ENCODE assay signal across 8 mouse cellular contexts in the genomic region with DNA sequence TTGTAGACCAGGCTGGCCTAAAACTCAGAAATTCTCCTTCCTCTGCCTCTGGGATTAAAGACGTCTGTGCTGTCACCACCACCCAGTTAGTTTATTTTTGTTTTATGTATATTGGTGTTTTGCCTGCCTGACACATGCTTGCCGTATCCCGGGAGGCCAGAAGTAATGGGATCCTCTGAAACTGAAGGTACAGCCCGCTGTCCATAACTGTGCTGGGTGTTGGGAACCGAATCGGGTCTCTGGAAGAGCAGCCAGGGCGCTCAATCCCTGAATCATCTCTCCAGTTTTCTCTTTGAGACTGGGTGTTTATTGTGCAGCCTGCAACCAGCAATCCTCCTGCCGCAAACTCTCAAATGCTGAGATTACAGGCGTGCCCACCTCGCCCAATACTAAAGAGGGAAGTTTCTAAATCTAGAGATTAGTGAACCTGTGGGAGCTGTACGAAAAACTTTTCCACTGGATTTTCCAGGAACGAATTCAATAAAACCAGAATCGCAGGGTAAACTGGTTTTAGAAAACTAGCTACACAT. TPM values are rescaled to one million over a fixed set of nuclear protein-coding genes. Genes with fewer than 3 reads are reported as not detected.
A peak's percentile ranks its signal among the peaks of the same experiment; 100 is the strongest.
DNase-seq lines count a peak whose midpoint lies in the region; ATAC-seq and TF ChIP-seq lines count a peak whose summit lies in the region.

No protein-coding gene starts in this region.

- no peak for TF ChIP-seq CTCF in heart, postnatal 0 days (IDR thresholded peaks at IDR 0.05; ENCODE audit: low read depth)

- no peak for TF ChIP-seq EP300 in heart, postnatal 0 days (IDR thresholded peaks at IDR 0.05; ENCODE audit: low read depth)

- no peak for ATAC-seq in heart, postnatal 0 days (ENCODE audit: insufficient read depth, low read depth)
- ATAC-seq in limb, embryonic 12.5 days (ENCODE audit: insufficient number of reproducible peaks, insufficient read depth, low FRiP score, low TSS enrichment, low read depth), result no peak
- ATAC-seq in neural tube, embryonic 13.5 days (ENCODE audit: low read depth), result no peak
- ATAC-seq in megakaryocyte-erythroid progenitor cell, adult 5-6 weeks (replicated peaks; ENCODE audit: low FRiP score, low TSS enrichment, poor library complexity, severe bottlenecking), result no peak

- H3K9me3 ChIP-seq in heart, postnatal 0 days (replicated peaks; ENCODE audit: control insufficient read depth, low read length), result no peaks in the 10 kb centered on the region
- H3K9me3 ChIP-seq in limb, embryonic 12.5 days, result no peaks in the 10 kb centered on the region
- no peaks in the 10 kb centered on the region for H3K9me3 ChIP-seq in neural tube, embryonic 13.5 days

- peak overlapping the region; percentile 78 for H3K4me2 ChIP-seq in heart, postnatal 0 days (ENCODE audit: low read depth, low read length)
- H3K4me2 ChIP-seq in limb, embryonic 12.5 days, result peak overlapping the region; percentile 78
- H3K4me2 ChIP-seq in neural tube, embryonic 13.5 days, result peak overlapping the region; percentile 63

- H3K27me3 ChIP-seq in heart, postnatal 0 days (ENCODE audit: control insufficient read depth, insufficient read depth, low read length), result no peaks in the 10 kb centered on the region
- no peaks in the 10 kb centered on the region for H3K27me3 ChIP-seq in limb, embryonic 12.5 days
- no peaks in the 10 kb centered on the region for H3K27me3 ChIP-seq in neural tube, embryonic 13.5 days

- H3K9ac ChIP-seq in heart, postnatal 0 days (replicated peaks; ENCODE audit: low read depth, low read length), result peak overlapping the region; percentile 84
- H3K9ac ChIP-seq in limb, embryonic 12.5 days (replicated peaks), result peak overlapping the region; percentile 84
- peak overlapping the region; percentile 92 for H3K9ac ChIP-seq in neural tube, embryonic 13.5 days

- no peaks in the 10 kb centered on the region for H3K36me3 ChIP-seq in heart, postnatal 0 days (replicated peaks; ENCODE audit: control insufficient read depth, insufficient read depth, low read length)
- H3K36me3 ChIP-seq in limb, embryonic 12.5 days, result peaks cover 3% of the 10 kb centered on the region; the same call in 1 of the 2 replicates
- no peaks in the 10 kb centered on the region for H3K36me3 ChIP-seq in neural tube, embryonic 13.5 days

- WGBS in heart, postnatal 0 days, result 4% methylated on average over 13 of the region's 13 CpGs
- 6% methylated on average over 13 of the region's 13 CpGs for WGBS in limb, embryonic 12.5 days
- WGBS in neural tube, embryonic 13.5 days, result 5% methylated on average over 13 of the region's 13 CpGs

- H3K4me3 ChIP-seq in heart, postnatal 0 days (ENCODE audit: low read depth, low read length), result peak overlapping the region; percentile 69
- peak overlapping the region; percentile 59 for H3K4me3 ChIP-seq in limb, embryonic 12.5 days (replicated peaks)
- peak overlapping the region; percentile 66 for H3K4me3 ChIP-seq in neural tube, embryonic 13.5 days

- peak; percentile 35 to 44 for DNase-seq in adrenal gland, adult 18-20 months (ENCODE audit: low spot score in 2 of 2)
- no peak for DNase-seq in adrenal gland, postnatal 4 days (ENCODE audit: low spot score in 2 of 2)
- peak; percentile 46 for DNase-seq in thymus, postnatal 25 days
- no peak for DNase-seq in thymus, postnatal 0 days (ENCODE audit: low spot score)
- peak; percentile 11 for DNase-seq in heart, postnatal 0 days (ENCODE audit: low spot score)

- peaks cover 18% of the 10 kb centered on the region for H3K4me1 ChIP-seq in heart, postnatal 0 days (ENCODE audit: control insufficient read depth, insufficient read depth)
- peaks cover 15% of the 10 kb centered on the region for H3K4me1 ChIP-seq in limb, embryonic 12.5 days (replicated peaks)
- peaks cover 29% of the 10 kb centered on the region for H3K4me1 ChIP-seq in neural tube, embryonic 13.5 days (replicated peaks)

- peak overlapping the region; percentile 100 for H3K27ac ChIP-seq in heart, postnatal 0 days (ENCODE audit: low read depth)
- peak overlapping the region; percentile 99 for H3K27ac ChIP-seq in limb, embryonic 12.5 days
- peak overlapping the region; percentile 98 for H3K27ac ChIP-seq in neural tube, embryonic 13.5 days (replicated peaks)

RNA-seq across cellular contexts. Expression of gene Snrnp35, which starts 0.4 kb away (rescaled TPM):
- total RNA-seq in adrenal gland, adult 18-20 months (2021), result 10 to 100 TPM; 20.8 to 21.9 TPM
- total RNA-seq in adrenal gland, postnatal 4 days (2021), result 10 to 100 TPM; 17.6 to 22.7 TPM
- 17.5 and 17.8 TPM in 2 replicates for polyA plus RNA-seq in thymus, postnatal 0 days (2015; fragmentation: Nextera tagmentation; extraction: Ambion mirVana)
- 0.50 and 4.4 TPM in 2 replicates for total RNA-seq in heart, postnatal 0 days (2014; rRNA removed; ENCODE audit: low replicate concordance)
- 14.0 and 14.6 TPM in 2 replicates for polyA plus RNA-seq in heart, postnatal 0 days (2015; fragmentation: Nextera tagmentation; extraction: Ambion mirVana)
- 27.0 and 30.5 TPM in 2 replicates for polyA plus RNA-seq in limb, embryonic 12.5 days (2016; fragmentation: Nextera tagmentation; extraction: Ambion mirVana)
- polyA plus RNA-seq in neural tube, embryonic 13.5 days (2015; fragmentation: Nextera tagmentation; extraction: Ambion mirVana), result 26.4 and 27.8 TPM in 2 replicates
- 6.1 and 9.4 TPM in 2 replicates for total RNA-seq in megakaryocyte-erythroid progenitor cell, adult 5-6 weeks (2014; fragmentation: Nextera tagmentation)
- 3.2 and 11.1 TPM in 2 replicates for total RNA-seq in megakaryocyte-erythroid progenitor cell, adult 5-6 weeks (2017)

RNA-seq across cellular contexts. Expression of gene Rilpl2, which starts 4.3 kb away (rescaled TPM):
- total RNA-seq in adrenal gland, adult 18-20 months (2021), result 10 to 100 TPM; 22.3 TPM
- 10 to 100 TPM; 27.3 to 31.4 TPM for total RNA-seq in adrenal gland, postnatal 4 days (2021)
- 39.5 and 40.2 TPM in 2 replicates for polyA plus RNA-seq in thymus, postnatal 0 days (2015; fragmentation: Nextera tagmentation; extraction: Ambion mirVana)
- total RNA-seq in heart, postnatal 0 days (2014; rRNA removed; ENCODE audit: low replicate concordance), result 8.4 and 12.4 TPM in 2 replicates
- polyA plus RNA-seq in heart, postnatal 0 days (2015; fragmentation: Nextera tagmentation; extraction: Ambion mirVana), result 14.9 and 15.4 TPM in 2 replicates
- polyA plus RNA-seq in limb, embryonic 12.5 days (2016; fragmentation: Nextera tagmentation; extraction: Ambion mirVana), result 28.3 and 31.4 TPM in 2 replicates
- polyA plus RNA-seq in neural tube, embryonic 13.5 days (2015; fragmentation: Nextera tagmentation; extraction: Ambion mirVana), result 19.9 and 20.7 TPM in 2 replicates
- 16.1 and 18.0 TPM in 2 replicates for total RNA-seq in megakaryocyte-erythroid progenitor cell, adult 5-6 weeks (2014; fragmentation: Nextera tagmentation)
- 13.8 and 19.0 TPM in 2 replicates for total RNA-seq in megakaryocyte-erythroid progenitor cell, adult 5-6 weeks (2017)

RNA-seq across cellular contexts. Expression of gene Kmt5a, which starts 42.8 kb away (rescaled TPM):
- total RNA-seq in adrenal gland, adult 18-20 months (2021), result 100 to 1,000 TPM; 141 to 218 TPM
- total RNA-seq in adrenal gland, postnatal 4 days (2021), result 100 to 1,000 TPM in 1 of 2 experiments, 10 to 100 TPM in 1; 97.9 to 105 TPM
- 47.9 and 50.8 TPM in 2 replicates for polyA plus RNA-seq in thymus, postnatal 0 days (2015; fragmentation: Nextera tagmentation; extraction: Ambion mirVana)
- 71.9 and 82.9 TPM in 2 replicates for total RNA-seq in heart, postnatal 0 days (2014; rRNA removed; ENCODE audit: low replicate concordance)
- polyA plus RNA-seq in heart, postnatal 0 days (2015; fragmentation: Nextera tagmentation; extraction: Ambion mirVana), result 26.0 and 27.7 TPM in 2 replicates
- 49.8 and 60.6 TPM in 2 replicates for polyA plus RNA-seq in limb, embryonic 12.5 days (2016; fragmentation: Nextera tagmentation; extraction: Ambion mirVana)
- polyA plus RNA-seq in neural tube, embryonic 13.5 days (2015; fragmentation: Nextera tagmentation; extraction: Ambion mirVana), result 34.0 and 37.8 TPM in 2 replicates
- 177 and 250 TPM in 2 replicates for total RNA-seq in megakaryocyte-erythroid progenitor cell, adult 5-6 weeks (2014; fragmentation: Nextera tagmentation)
- 187 and 201 TPM in 2 replicates for total RNA-seq in megakaryocyte-erythroid progenitor cell, adult 5-6 weeks (2017)

RNA-seq across cellular contexts. Expression of gene Rilpl1, which starts 48.7 kb away (rescaled TPM):
- 10 to 100 TPM; 13.1 to 17.6 TPM for total RNA-seq in adrenal gland, adult 18-20 months (2021)
- total RNA-seq in adrenal gland, postnatal 4 days (2021), result 10 to 100 TPM; 23.0 TPM
- 4.6 and 4.8 TPM in 2 replicates for polyA plus RNA-seq in thymus, postnatal 0 days (2015; fragmentation: Nextera tagmentation; extraction: Ambion mirVana)
- total RNA-seq in heart, postnatal 0 days (2014; rRNA removed; ENCODE audit: low replicate concordance), result 34.7 and 52.1 TPM in 2 replicates
- polyA plus RNA-seq in heart, postnatal 0 days (2015; fragmentation: Nextera tagmentation; extraction: Ambion mirVana), result 39.0 and 40.5 TPM in 2 replicates
- 27.5 and 31.5 TPM in 2 replicates for polyA plus RNA-seq in limb, embryonic 12.5 days (2016; fragmentation: Nextera tagmentation; extraction: Ambion mirVana)
- polyA plus RNA-seq in neural tube, embryonic 13.5 days (2015; fragmentation: Nextera tagmentation; extraction: Ambion mirVana), result 14.4 and 16.3 TPM in 2 replicates
- total RNA-seq in megakaryocyte-erythroid progenitor cell, adult 5-6 weeks (2014; fragmentation: Nextera tagmentation), result 2.4 TPM in 1 of 2 replicates, not detected in the other
- total RNA-seq in megakaryocyte-erythroid progenitor cell, adult 5-6 weeks (2017), result 2.2 and 6.6 TPM in 2 replicates

RNA-seq across cellular contexts. Expression of gene Sbno1, which starts 56.7 kb away (rescaled TPM):
- 10 to 100 TPM; 93.2 to 93.4 TPM for total RNA-seq in adrenal gland, adult 18-20 months (2021)
- total RNA-seq in adrenal gland, postnatal 4 days (2021), result 100 to 1,000 TPM in 1 of 2 experiments, 10 to 100 TPM in 1; 90.4 to 102 TPM
- 76.5 and 90.9 TPM in 2 replicates for polyA plus RNA-seq in thymus, postnatal 0 days (2015; fragmentation: Nextera tagmentation; extraction: Ambion mirVana)
- total RNA-seq in heart, postnatal 0 days (2014; rRNA removed; ENCODE audit: low replicate concordance), result 27.0 and 33.8 TPM in 2 replicates
- polyA plus RNA-seq in heart, postnatal 0 days (2015; fragmentation: Nextera tagmentation; extraction: Ambion mirVana), result 46.8 and 52.8 TPM in 2 replicates
- polyA plus RNA-seq in limb, embryonic 12.5 days (2016; fragmentation: Nextera tagmentation; extraction: Ambion mirVana), result 89.0 and 109 TPM in 2 replicates
- 106 and 107 TPM in 2 replicates for polyA plus RNA-seq in neural tube, embryonic 13.5 days (2015; fragmentation: Nextera tagmentation; extraction: Ambion mirVana)
- total RNA-seq in megakaryocyte-erythroid progenitor cell, adult 5-6 weeks (2014; fragmentation: Nextera tagmentation), result 131 and 149 TPM in 2 replicates
- 255 and 297 TPM in 2 replicates for total RNA-seq in megakaryocyte-erythroid progenitor cell, adult 5-6 weeks (2017)

Comparison
In these comparisons a context has a peak if more than half of its experiments do, and no peak if none do; other contexts are left out.
1. DNase-seq: peak in adrenal gland, adult 18-20 months (2 of 2), thymus, postnatal 25 days (single experiment) and heart, postnatal 0 days (single experiment); none in adrenal gland, postnatal 4 days (0 of 2) and thymus, postnatal 0 days (single experiment).
2. Peak in every context shown above with its lines, with median percentiles within 50 percentile points of each other: H3K27ac ChIP-seq, H3K4me2 ChIP-seq, H3K4me3 ChIP-seq and H3K9ac ChIP-seq.